Mouse (Mus musculus): ENCODE data around the gene 1600014C10Rik. TPM values are rescaled to one million over a fixed set of nuclear protein-coding genes. Genes with fewer than 3 reads are reported as not detected.

1600014C10Rik gene
- total RNA-seq (2021) = 10 to 100 TPM; 45.5 to 58.0 TPM
- long read RNA-seq, experiment 1, transcript 1600014C10Rik-205 (3 exons, 3,283 nt) = major isoform, 72 of 124 reads
- long read RNA-seq, experiment 1, transcript 1600014C10Rik-204 (3 exons, 3,341 nt) = minor isoform, 28 of 124 reads
- long read RNA-seq, experiment 1, partial matches to known transcripts = 13 of 124 reads
- long read RNA-seq, experiment 1, other reads (novel, unspliced or antisense) = 6 of 124 reads
- long read RNA-seq, experiment 2, transcript 1600014C10Rik-204 (3 exons, 3,341 nt) = minor isoform, 9 of 47 reads
- long read RNA-seq, experiment 2, transcript 1600014C10Rik-205 (3 exons, 3,283 nt) = major isoform, 34 of 47 reads
- long read RNA-seq, experiment 2, partial matches to known transcripts = 0 of 47 reads
- long read RNA-seq, experiment 2, other reads (novel, unspliced or antisense) = 4 of 47 reads

GRCm38 (mm10) chr7:38182962-38183687 lies at the start of gene 1600014C10Rik:
1600014C10Rik (plus strand) TSS chr7:38183217.
- DNase-seq = peak; percentile 70

DNA sequence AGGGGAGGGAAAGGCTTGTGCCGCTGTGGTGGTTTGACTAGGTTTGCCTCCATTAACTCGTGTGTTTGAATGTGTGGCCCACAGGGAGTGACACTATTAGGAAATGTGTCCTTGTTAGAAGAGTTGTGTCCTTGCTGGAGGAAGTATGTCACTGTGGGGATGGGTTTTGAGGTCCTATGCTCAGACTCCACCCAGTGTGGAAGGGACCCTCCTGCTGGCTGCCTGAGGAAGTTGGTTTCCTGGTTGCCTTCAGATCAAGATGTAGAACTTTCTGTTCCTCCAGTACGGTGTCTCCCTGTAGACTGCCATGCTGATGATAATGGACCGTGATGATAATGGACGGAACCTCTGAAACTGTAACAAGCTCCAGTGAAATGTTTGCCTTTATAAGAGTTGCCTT lies 48.5 kb upstream of the 1600014C10Rik start:
- no peak for DNase-seq

DNA sequence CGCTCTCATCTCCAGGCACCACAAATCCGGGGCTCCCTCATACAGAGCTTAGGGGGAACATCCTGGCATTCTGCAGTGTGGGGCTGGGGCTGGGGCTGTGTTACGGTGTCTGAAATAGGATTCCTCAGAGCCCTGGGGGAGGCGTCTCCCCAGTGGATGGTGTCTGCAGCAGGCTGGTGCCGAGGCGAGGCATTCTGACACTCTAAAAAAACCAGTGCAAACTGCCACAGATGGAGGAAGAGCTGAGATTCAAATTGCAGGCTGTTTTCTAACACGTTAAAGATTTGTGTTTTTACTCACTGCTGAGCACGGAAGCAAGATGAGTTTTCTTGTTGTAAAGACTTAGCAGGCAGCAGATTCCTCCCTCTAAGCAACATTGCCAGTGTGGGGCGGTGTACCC lies 42.7 kb upstream of the 1600014C10Rik start:
- no peak for DNase-seq

GRCm38 (mm10) chr7:38141747-38142545 lies 41.1 kb upstream of the 1600014C10Rik start:
- DNase-seq = peak; percentile 90

DNA sequence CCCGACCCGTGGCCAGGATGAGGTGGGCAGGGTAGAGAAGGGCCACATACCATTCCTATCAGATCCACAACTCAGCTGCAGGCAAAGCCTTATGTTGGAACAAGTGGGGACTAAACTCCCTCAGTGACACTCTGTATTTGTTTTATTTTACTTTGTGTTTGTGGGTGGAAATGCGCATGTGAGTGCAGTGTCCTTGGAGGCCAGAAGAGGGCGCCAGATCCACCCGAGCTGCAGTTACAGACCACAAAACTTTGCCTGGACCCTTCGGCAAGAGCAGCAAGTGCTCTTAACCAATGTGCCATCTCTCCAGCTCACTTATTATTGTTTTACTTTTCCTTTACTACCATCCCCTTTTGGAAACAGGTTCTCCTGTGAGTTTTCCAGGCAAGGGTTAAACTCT lies 35.5 kb upstream of the 1600014C10Rik start:
- no peak for DNase-seq

GRCm38 (mm10) chr7:38151706-38152312 lies 31.2 kb upstream of the 1600014C10Rik start:
- no peak for DNase-seq

DNA sequence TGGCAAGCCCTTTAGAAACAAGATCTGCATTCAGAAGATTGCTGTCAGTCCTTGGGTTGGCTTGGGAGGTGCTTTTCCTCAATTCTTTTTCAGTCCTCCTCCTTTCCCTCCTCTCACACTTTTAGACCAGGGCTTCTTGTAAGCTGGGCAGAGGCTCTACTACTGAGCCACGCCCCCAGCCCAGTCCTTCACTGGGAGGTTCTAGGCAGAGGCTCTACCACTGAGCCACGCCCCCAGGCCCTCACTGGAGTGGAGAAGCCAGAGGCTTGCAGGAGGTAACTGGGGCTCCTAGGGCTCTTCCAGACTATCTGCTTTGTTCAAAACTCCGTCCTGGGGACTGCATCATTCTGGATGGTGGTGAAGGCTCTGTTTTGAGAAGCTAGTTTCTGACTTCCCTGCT lies 30.4 kb upstream of the 1600014C10Rik start:
- no peak for DNase-seq

DNA sequence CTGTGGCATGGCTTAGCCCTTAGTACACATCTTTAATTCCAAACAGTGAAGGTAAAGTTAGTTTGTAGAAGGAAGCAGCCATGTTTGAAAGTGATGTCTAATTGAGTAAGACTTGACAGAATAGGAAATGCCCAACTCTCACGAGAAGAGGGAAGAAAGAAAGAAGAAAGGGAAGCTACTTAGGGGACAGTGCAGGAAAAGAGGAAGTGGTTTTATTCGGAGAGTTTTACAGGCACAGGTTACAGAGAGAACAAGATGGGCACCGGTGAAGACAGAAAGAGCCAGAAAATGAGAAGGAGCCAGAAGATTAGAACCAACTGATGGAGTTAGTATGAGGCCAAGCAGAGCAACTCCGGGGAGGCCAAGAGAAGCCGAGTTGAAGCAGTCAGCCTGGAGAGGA lies 27.2 kb upstream of the 1600014C10Rik start:
- DNase-seq = no peak

- no peak for DNase-seq
These were observed 24.1 kb upstream of the 1600014C10Rik start for GRCm38 (mm10) chr7:38158764-38159458.

GRCm38 (mm10) chr7:38161438-38161837 lies 21.6 kb upstream of the 1600014C10Rik start:
- no peak for DNase-seq

DNA sequence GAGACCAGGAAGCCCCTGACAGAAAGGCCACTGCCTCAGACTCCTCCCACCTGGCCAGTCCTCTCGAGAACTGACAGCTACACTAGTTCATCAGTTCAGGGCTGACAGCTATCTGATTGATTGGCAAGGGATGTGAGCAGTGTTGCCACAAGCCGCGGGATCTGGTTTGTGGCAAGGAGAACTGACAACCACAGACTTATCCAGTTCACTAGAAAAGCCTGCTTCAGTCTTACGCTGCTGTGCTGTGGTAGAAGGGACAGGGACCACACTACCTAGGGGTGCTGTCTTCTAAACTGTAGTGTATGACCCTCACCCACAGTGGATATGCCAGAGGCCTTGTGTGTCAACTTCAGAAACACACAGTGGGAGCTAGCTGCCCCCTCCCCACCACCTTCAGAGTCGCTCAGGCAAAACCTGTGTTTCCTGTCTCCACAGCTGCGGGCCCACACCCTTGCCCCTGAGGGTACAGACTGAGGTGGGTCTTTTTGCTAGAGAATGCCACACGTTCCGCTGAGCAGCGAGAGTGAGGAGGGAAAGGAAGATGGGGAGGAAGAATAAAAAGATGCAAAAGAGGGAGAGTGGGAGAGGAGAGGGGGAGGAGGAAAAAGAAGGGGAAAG lies 19.5 kb upstream of the 1600014C10Rik start:
- no peak for DNase-seq

GRCm38 (mm10) chr7:38166930-38167645 lies 15.9 kb upstream of the 1600014C10Rik start:
- peak; percentile 22 for DNase-seq

DNA sequence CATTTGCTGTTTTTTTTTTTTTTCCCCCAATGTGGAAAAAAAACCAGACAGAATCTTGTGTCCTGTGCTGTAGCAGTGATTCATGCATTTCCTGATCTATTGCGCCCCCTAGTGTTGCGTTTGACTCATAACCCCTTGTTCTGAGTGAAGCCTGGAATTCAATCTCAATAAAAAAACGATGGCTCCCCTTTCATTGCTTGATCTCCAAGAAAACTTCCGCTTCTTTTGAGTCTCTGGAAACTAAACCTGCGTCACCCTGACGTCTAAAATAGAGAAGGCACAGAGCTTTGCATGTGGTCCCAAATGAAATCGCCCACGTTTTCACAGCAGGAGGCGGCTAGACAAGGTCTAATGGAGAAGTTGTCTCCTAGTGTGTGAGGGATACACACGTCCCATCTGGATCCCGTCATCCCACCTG lies 15.3 kb upstream of the 1600014C10Rik start:
- peak; percentile 63 for DNase-seq

GRCm38 (mm10) chr7:38173871-38174270 lies 9.1 kb upstream of the 1600014C10Rik start:
- DNase-seq = no peak

DNA sequence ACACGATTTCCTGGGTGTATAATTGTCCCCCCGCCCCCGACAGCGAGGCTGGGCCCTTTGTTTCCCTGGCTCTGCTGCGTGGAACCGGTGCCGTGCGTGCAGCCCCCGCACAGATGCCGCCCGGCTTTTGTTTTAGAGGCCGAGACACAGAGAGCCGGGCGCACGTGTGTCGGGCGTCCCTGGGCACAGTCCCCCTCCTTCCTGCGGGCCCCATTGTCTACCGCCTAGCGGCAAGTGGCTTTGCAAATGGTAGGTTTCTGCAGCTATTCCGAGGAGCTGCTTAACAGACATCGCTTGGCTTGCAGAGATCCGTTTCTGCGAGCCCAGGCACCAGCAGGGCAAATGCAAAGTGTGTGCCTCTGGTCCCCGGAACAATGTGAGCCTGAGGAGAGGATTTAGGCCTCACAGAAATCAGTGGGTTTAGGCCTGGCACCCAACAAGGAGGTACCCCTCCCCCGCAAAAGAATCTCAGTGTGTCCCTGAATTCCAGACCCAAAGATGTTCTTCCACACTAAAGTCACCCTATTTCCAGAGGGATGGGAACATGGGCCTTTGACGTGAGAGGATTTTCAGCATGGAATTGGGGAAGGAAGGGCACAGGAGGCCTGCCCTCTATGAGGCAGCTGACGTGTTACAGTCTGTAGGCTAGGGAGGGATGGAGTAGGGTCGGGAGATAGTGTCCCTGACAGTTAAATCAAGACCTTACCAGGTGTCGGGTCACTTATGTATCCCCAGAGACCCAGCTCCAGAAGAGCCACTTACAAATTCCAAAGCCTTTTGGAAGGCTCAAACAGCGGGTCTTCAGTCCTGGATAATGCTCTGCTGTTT lies 8.5 kb upstream of the 1600014C10Rik start:
- DNase-seq = peak; percentile 20

- DNase-seq = no peak
These were observed 7.0 kb upstream of the 1600014C10Rik start for GRCm38 (mm10) chr7:38176056-38176455.

DNA sequence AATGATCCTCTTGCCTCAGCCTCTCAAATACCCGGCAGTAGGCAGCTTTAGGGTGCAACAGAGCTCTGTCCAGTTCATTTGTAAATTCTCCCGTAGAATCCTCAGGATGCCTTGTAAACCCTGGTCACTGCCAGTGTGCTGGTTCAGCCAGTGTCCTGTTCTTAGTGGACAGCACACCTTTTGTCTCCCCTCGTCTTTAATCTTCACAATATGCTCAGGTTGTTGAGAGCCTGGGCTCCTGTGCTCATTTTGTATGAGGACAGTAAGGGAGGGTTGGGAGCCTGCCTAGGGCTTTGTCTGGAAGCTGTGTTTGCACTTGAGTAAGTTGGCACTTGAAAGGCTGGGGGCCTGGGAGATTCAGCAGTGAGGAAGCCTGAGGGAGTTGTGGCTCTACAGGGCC lies 3.1 kb upstream of the 1600014C10Rik start:
- no peak for DNase-seq

DNA sequence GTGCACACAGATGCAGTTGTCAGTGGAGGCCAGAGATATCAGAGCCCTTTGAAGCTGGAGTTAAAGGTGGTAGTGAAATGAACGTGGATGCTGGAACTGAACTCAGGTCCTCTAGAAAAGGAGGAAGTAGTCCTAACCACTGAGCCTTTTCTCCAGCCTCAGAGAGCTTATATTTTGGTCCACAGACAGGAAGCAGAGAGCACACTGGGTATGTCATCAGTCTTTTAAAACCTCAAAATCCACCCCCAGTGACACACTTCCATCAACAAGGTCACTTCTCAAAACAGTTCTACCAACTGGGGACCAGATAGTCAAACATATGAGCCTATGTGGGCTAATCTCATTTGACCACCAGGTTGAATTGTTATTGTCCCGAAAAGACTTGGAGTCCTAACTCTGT lies 1.7 kb upstream of the 1600014C10Rik start:
- no peak for DNase-seq

- peak; percentile 94 for DNase-seq
These were observed 438 bp upstream of the 1600014C10Rik start for GRCm38 (mm10) chr7:38182596-38182961.

Data from adrenal gland, postnatal 10 days (tissue).